Mouse (Mus musculus): ENCODE measurements at regions not wholly inside any gene's neighbourhood (a gene's known extent, or its start where the extent isn't known, plus 50 kb on each side); places are given as distances from the start of the nearest gene placed in this dataset.

- no peak for DNase-seq (ENCODE audit: low spot score in 2 of 2)
Observed at GRCm38 (mm10) chr2:115513774-115514231, 67.7 kb upstream of the BC052040 start.

- DNase-seq (ENCODE audit: low spot score in 2 of 2): peak in 1 of 2 experiments; percentile 12
Observed at GRCm38 (mm10) chr2:115514831-115515428, 66.6 kb upstream of the BC052040 start.

- DNase-seq (ENCODE audit: low spot score in 2 of 2): no peak
Observed at GRCm38 (mm10) chr2:115515470-115515869, 66.0 kb upstream of the BC052040 start.

- DNase-seq (ENCODE audit: low spot score in 2 of 2): no peak
Observed at GRCm38 (mm10) chr2:115516824-115517223, 64.7 kb upstream of the BC052040 start.

GRCm38 (mm10) chr2:115519974-115520373 lies 61.5 kb upstream of the BC052040 start:
- no peak for DNase-seq (ENCODE audit: low spot score in 2 of 2)

GRCm38 (mm10) chr2:115520413-115521139 lies 60.9 kb upstream of the BC052040 start:
- no peak for DNase-seq (ENCODE audit: low spot score in 2 of 2)

- no peak for DNase-seq (ENCODE audit: low spot score in 2 of 2)
Observed at GRCm38 (mm10) chr2:115529878-115530277, 51.6 kb upstream of the BC052040 start.
